Mouse (Mus musculus) cerebellum, adult 9-10 months (tissue): ENCODE data around the gene St6galnac5.
A peak's percentile ranks its signal among the peaks of the same experiment; 100 is the strongest.
"Not testable (repeated sequence)": the region's sequence is repeated elsewhere in the genome, so short reads cannot be mapped to it uniquely, and the experiment has no call there.

Source experiments
- DNase-seq: peaks from one replicate; pipeline ENCODE4 v3.0.0; 2022

Gene St6galnac5

GRCm38 (mm10) chr3:152861978-152862377 is 120.1 kb downstream of the St6galnac5 start:
- DNase-seq = no peak

- no peak for DNase-seq
Observed at GRCm38 (mm10) chr3:152861450-152861849, 120.6 kb downstream of the St6galnac5 start.

GRCm38 (mm10) chr3:152856095-152856494 is 126.0 kb downstream of the St6galnac5 start:
- DNase-seq = no peak

GRCm38 (mm10) chr3:152855006-152855614 is 126.9 kb downstream of the St6galnac5 start:
- DNase-seq = no peak

- no peak for DNase-seq
Observed at GRCm38 (mm10) chr3:152843925-152844324, 138.1 kb downstream of the St6galnac5 start.

GRCm38 (mm10) chr3:152842648-152843047 is 139.4 kb downstream of the St6galnac5 start:
- no peak for DNase-seq

GRCm38 (mm10) chr3:152841264-152841663 is 140.8 kb downstream of the St6galnac5 start:
- DNase-seq = no peak

- DNase-seq = no peak
Observed at GRCm38 (mm10) chr3:152837938-152838337, 144.1 kb downstream of the St6galnac5 start.

- DNase-seq = no peak
Observed at GRCm38 (mm10) chr3:152837407-152837806, 144.6 kb downstream of the St6galnac5 start.

- DNase-seq = no peak
Observed at GRCm38 (mm10) chr3:152832436-152832835, 149.6 kb downstream of the St6galnac5 start.

- DNase-seq = no peak
Observed at GRCm38 (mm10) chr3:152831974-152832373, 150.1 kb downstream of the St6galnac5 start.

- DNase-seq = no peak
Observed at GRCm38 (mm10) chr3:152831377-152831776, 150.7 kb downstream of the St6galnac5 start.

GRCm38 (mm10) chr3:152821202-152821601 is 160.8 kb downstream of the St6galnac5 start:
- DNase-seq = no peak

- DNase-seq = no peak
Observed at GRCm38 (mm10) chr3:152820406-152820805, 161.6 kb downstream of the St6galnac5 start.

GRCm38 (mm10) chr3:152815110-152815509 is 166.9 kb downstream of the St6galnac5 start:
- no peak for DNase-seq

GRCm38 (mm10) chr3:152813905-152814304 is 168.1 kb downstream of the St6galnac5 start:
- DNase-seq = no peak

GRCm38 (mm10) chr3:152799738-152800431 is 182.2 kb downstream of the St6galnac5 start:
- peak; percentile 31 for DNase-seq

- DNase-seq = no peak
Observed at GRCm38 (mm10) chr3:152797354-152797753, 184.7 kb downstream of the St6galnac5 start.

- DNase-seq = no peak
Observed at GRCm38 (mm10) chr3:152796216-152796615, 185.8 kb downstream of the St6galnac5 start.

- DNase-seq = no peak
Observed at GRCm38 (mm10) chr3:152793006-152793405, 189.0 kb downstream of the St6galnac5 start.

- DNase-seq = peak; percentile 16
Observed at GRCm38 (mm10) chr3:152792601-152793000, 189.4 kb downstream of the St6galnac5 start.

- not testable (repeated sequence) for DNase-seq
Observed at GRCm38 (mm10) chr3:152788301-152788953, 193.6 kb downstream of the St6galnac5 start.

GRCm38 (mm10) chr3:152784353-152784752 is 197.7 kb downstream of the St6galnac5 start:
- not testable (repeated sequence) for DNase-seq

- peak; percentile 58 for DNase-seq
Observed at GRCm38 (mm10) chr3:152783792-152784191, 198.3 kb downstream of the St6galnac5 start.
